Mouse (Mus musculus) cortical plate, adult 2 months (tissue): ENCODE measurements around the gene Herpud2. TPM values are rescaled to one million over a fixed set of nuclear protein-coding genes. Genes with fewer than 3 reads are reported as not detected.
"Not testable (repeated sequence)": the region's sequence is repeated elsewhere in the genome, so short reads cannot be mapped to it uniquely, and the experiment has no call there.

Experiments
- H3K27ac ChIP-seq: fragments of 200-500 bp; 2 replicates; pipeline ENCODE4 v1.5.1; 2012; ENCODE audit warnings: low read length, control low read depth, inconsistent platforms; ENCODE audit not compliant: insufficient read depth
- H3K4me1 ChIP-seq: fragments of 200-500 bp; 2 replicates; pipeline ENCODE4 v1.6.1; 2011; ENCODE audit warnings: low read length; ENCODE audit not compliant: control insufficient read depth, insufficient read depth
- H3K4me3 ChIP-seq: fragments of 200-500 bp; 2 replicates; pipeline ENCODE4 v1.5.1; 2011; ENCODE audit warnings: mild to moderate bottlenecking, low read length, control low read depth; ENCODE audit not compliant: insufficient read depth
- CTCF ChIP-seq: fragments of 200-500 bp; IDR thresholded peaks from 2 replicates; pipeline ENCODE4 v1.5.1; 2011; ENCODE audit warnings: mild to moderate bottlenecking, control low read depth, low read length; ENCODE audit not compliant: insufficient read depth; ENCODE audit errors: extremely low read depth
- POLR2A ChIP-seq: fragments of 200-500 bp; IDR thresholded peaks from 2 replicates; pipeline ENCODE4 v1.6.1; 2011; ENCODE audit warnings: mild to moderate bottlenecking, low read length, control low read depth; ENCODE audit not compliant: insufficient read depth; ENCODE audit errors: extremely low read depth
- polyA plus RNA-seq: library from polyadenylated mRNA; depleted of rRNA; stranded (reverse); fragments of >200 nt; gene quantifications from 2 replicates; pipeline ENCODE4 v1.2.3, GENCODE M21; 2012; rRNA removed

Herpud2 gene
- polyA plus RNA-seq, 1 experiment = 42.3 TPM

DNA sequence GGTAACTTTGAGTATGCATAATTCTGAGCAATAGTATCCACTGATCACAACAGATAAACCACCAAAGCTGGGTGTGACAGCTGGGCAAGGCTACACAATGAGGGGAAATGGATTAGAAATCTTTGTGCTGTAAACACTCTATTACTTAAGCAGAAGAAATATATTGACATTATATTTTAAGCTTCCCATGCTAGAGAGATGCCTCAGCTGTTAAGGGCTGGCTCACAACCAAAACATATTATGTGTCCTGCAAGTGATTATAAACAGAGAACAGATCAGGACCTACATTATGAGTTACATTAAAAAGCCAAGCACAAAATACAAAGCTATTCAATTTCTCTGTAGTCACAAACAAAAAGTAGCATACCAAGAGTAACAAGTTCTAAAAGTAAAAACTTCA lies 19.4 kb downstream of the Herpud2 start:
- Histone ChIP-seq H3K4me3 (no peak overlapping the region), H3K4me1 (peaks cover 3% of the 10 kb centered on the region; the same call in 1 of the 2 replicates), H3K27ac (no peak overlapping the region)
- TF ChIP-seq CTCF = no peak
- no peak for TF ChIP-seq POLR2A

DNA sequence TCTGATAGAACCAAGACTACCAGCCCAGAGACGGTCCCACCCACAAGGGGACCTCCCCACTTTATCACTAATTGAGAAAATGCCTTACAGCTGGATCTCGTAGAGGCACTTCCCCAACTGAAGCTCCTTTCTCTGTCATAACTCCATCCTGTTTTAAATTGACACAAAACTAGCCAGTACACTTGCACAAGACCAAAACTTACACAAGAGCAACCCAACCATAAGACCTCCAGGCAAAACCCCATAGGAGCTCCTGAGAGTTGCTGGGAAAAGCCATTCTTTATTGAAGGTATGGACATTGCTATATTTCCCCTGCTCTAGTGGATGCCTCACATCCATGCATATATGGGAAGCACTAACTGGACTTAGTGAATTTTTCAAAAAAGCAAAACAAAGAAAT lies 27.6 kb downstream of the Herpud2 start:
- H3K4me1 ChIP-seq = peaks cover 2% of the 10 kb centered on the region; the same call in 1 of the 2 replicates
- TF ChIP-seq POLR2A (no peak), CTCF (no peak)
- no peak overlapping the region for H3K4me3 ChIP-seq
- no peak overlapping the region for H3K27ac ChIP-seq

DNA sequence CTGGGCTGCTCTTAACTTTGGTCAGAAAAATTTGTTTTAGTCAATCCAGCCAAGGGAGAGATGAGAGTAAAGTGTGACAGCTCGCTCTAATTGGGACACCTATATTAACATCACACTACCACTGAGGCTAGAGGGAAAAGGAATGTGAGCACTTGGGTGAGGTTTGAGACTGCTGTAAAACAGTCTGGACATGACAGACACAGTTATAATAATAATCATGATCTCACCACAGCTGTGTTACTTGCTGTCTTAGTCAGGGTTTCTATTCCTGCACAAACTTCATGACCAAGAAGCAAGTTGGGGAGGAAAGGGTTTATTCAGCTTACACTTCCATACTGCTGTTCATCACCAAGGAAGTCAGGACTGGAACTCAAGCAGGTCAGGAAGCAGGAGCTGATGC lies 28.0 kb downstream of the Herpud2 start:
- not testable (repeated sequence) for H3K4me3 ChIP-seq, H3K4me1 ChIP-seq, H3K27ac ChIP-seq

DNA sequence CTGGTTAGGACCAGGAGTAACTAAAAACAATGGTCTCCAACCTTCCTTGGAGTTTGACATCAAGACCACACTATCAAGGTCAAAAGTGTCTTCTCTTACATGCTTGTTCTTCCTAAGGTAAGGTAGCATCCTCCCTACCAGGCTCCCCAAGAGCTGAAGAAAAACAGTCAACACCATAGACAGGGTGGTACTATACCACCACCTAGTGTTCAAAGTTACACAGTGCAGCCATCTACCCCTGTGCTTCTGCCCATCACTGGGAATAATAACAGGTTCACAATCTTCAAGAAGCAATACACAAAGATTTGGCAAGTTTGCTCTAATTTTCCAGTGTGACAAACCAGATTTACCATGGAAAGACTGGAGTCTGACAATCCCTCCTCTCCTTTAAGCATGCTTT lies 47.0 kb downstream of the Herpud2 start:
- no peak overlapping the region for H3K4me3 ChIP-seq
- H3K27ac ChIP-seq = no peak overlapping the region
- H3K4me1 ChIP-seq = no peaks in the 10 kb centered on the region
- TF ChIP-seq CTCF (peak; percentile 80), POLR2A (no peak)

DNA sequence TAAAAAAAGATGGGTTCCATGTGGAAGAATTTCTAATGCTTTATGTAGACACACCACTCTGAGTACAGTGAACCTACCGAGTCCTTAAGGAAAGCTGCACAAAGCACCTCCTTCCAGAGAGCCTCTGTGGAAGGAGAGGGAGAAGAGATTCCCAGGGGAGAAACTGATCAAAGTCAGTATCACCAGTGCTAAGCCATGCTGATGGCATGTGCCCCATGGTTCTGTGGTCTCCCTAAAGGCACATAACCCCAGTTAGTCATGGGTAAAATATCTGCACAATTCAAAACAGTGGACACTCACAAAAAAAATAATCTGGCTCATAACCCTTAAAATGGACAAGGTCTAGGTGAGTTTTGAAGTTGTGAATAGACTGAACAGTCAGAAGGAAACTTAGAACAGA lies 48.7 kb downstream of the Herpud2 start:
- Histone ChIP-seq H3K4me1 (no peaks in the 10 kb centered on the region), H3K27ac (no peak overlapping the region), H3K4me3 (no peak overlapping the region)
- TF ChIP-seq CTCF (no peak), POLR2A (no peak)

DNA sequence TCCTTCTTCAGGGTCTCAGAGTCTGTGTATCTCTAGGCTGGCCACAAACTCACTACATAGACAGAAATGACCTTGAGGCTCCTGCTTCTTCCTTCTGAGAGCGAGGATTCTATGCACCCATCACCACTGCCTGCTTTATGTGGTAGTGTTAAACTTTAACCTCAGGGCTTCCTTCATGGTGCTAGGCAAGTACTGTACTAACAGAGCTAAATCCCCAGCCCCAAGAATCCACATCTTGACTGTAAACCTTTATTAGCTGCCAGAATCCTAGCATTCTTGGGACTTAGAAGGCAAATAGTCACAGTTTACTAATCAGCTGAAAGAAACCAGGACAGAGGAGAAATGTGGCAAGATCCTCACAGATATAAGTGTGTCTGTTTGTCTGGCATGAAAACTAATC lies 60.8 kb downstream of the Herpud2 start:
- H3K4me1 ChIP-seq = no peaks in the 10 kb centered on the region
- TF ChIP-seq POLR2A (no peak), CTCF (no peak)
- no peak overlapping the region for H3K27ac ChIP-seq
- no peak overlapping the region for H3K4me3 ChIP-seq

DNA sequence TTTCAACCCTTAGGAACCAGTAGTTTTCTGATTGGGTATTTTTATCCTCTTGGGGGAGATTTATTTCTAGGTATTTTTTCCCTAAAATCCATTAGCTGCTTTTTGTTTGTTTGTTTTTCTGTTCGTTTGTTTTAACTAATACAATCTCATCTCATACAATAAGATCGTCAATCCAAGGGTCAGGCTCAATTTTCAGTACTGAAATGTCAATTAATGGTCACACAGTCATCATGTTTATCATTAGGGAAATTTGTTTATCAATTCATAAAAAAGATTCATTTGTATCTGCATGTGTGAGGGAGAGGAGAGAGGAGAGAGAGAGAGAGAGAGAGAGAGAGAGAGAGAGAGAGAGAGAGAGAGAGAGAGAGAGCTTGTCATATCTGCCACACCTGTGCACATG lies 62.5 kb downstream of the Herpud2 start, which contains the start of gene Gm10181:
Gm10181 (plus strand) TSS at position 301 of the 400 bp plus-strand sequence.
- no peak for TF ChIP-seq POLR2A
- TF ChIP-seq CTCF = no peak
- no peak within 1 kb of the TSS for H3K4me3 ChIP-seq
- H3K4me1 ChIP-seq = no peaks in the 10 kb centered on the region
- no peak within 1 kb of the TSS for H3K27ac ChIP-seq

DNA sequence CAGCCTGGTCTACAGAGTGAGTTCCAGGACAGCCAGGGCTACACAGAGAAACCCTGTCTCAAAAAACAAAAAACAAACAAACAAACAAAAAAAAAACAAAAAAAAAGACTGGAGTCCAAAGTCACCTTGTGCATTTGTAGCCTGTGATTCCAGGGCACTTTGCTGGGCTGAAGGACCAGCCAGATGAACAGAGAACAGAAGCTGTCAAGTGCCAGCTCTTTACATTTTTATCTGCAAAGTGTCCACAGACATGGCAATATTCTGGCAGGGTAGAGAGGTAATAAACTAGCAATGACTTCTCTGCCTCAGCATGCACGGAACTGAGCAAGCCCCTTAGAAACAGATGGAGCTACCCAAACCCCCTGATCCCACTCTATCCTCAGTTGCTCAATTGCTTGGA lies 75.1 kb downstream of the Herpud2 start:
- Histone ChIP-seq H3K27ac (no peak overlapping the region), H3K4me1 (no peaks in the 10 kb centered on the region), H3K4me3 (no peak overlapping the region)
- TF ChIP-seq POLR2A (no peak), CTCF (no peak)

DNA sequence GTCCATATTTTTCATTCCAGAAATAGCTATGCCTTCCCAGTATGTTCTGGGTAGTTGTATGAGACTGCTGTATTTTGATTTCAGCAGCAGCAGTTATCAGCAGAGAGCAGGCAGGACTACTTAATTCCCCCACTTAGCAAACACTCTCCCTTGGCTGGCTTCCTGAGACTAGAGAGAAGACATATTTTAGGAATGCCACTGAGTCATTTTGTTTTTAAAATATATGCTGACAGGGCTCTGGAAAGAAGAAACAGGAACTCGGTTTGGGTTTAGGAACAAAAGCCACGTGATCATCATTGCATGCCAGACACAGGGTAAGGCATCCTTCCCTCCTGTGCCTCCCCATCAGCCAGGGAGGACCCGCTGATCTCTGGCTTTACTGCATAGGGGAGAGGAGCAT lies 75.6 kb downstream of the Herpud2 start:
- no peak overlapping the region for H3K4me3 ChIP-seq
- H3K4me1 ChIP-seq = no peaks in the 10 kb centered on the region
- H3K27ac ChIP-seq = no peak overlapping the region
- TF ChIP-seq CTCF (no peak), POLR2A (no peak)

DNA sequence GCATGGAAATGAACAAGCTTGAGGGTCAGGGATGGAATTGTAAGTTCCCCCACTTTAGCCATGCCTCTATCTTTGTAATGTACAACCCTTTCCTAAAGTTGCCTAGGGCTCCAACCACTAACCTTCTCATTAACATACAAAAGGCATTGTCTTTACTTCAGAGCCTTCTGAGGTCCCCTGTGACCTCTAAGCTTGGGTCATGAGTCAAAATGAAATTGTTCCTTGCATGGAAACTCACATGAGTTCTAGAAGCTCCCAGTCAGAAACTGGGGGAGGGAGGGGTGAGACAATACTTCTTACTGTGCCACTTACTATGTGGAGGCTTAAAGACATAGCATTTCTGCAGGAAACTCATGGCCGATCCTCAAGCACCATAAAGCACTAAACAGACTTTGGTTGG lies 79.0 kb downstream of the Herpud2 start:
- TF ChIP-seq POLR2A (no peak), CTCF (no peak)
- no peak overlapping the region for H3K4me3 ChIP-seq

DNA sequence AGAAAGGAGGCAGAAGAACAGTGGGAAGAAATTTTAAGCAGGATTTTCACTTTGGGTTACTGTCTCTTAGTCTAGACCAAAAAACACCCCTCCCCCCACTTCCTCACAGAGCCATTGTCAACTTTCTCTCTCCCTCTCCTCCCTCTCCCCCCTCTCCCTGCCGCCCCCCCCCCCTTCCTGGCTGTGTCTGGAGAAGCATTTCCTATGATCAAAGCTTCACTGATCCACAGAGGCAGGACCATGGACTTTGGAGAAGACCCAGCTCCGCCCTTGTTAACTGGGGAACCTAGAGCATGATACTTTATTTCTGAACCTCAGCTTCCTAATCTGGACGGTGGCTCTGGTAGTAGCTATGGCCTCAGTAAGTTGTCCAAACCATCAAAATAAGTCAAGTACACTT lies 92.9 kb downstream of the Herpud2 start:
- TF ChIP-seq CTCF (no peak), POLR2A (no peak)
- Histone ChIP-seq H3K4me3 (no peak overlapping the region), H3K27ac (no peak overlapping the region), H3K4me1 (no peaks in the 10 kb centered on the region)

More for the DNA sequence above, 79.0 kb downstream of the Herpud2 start:
- Histone ChIP-seq H3K27ac (no peak overlapping the region), H3K4me1 (no peaks in the 10 kb centered on the region)

Other genes with a start within 250 kb of the Herpud2 start
- not detected in 2 replicates for gene Gm10181, start 62.4 kb downstream of the Herpud2 start, polyA plus RNA-seq
- 312 and 335 TPM in 2 replicates for gene Sept7, start 100.6 kb upstream of the Herpud2 start, polyA plus RNA-seq